Mouse (Mus musculus) neutrophil, adult 83 days (primary cell): ENCODE results near the gene Oxct2a. TPM values are rescaled to one million over a fixed set of nuclear protein-coding genes. Genes with fewer than 3 reads are reported as not detected.

ENCODE experiments used
- total RNA-seq, 2 experiments: library from RNA; stranded (reverse); gene quantifications; one replicate each; pipeline ENCODE4 v1.2.4; 2023

The Oxct2a gene
- under 1 TPM in 1 of 2 experiments, not detected in 1; 0.26 TPM for total RNA-seq

GRCm38 (mm10) chr4:123323534-123323933 lies at the start of gene Oxct2a:
TSS of gene Oxct2a (minus strand) at chr4:123323634.

DNA sequence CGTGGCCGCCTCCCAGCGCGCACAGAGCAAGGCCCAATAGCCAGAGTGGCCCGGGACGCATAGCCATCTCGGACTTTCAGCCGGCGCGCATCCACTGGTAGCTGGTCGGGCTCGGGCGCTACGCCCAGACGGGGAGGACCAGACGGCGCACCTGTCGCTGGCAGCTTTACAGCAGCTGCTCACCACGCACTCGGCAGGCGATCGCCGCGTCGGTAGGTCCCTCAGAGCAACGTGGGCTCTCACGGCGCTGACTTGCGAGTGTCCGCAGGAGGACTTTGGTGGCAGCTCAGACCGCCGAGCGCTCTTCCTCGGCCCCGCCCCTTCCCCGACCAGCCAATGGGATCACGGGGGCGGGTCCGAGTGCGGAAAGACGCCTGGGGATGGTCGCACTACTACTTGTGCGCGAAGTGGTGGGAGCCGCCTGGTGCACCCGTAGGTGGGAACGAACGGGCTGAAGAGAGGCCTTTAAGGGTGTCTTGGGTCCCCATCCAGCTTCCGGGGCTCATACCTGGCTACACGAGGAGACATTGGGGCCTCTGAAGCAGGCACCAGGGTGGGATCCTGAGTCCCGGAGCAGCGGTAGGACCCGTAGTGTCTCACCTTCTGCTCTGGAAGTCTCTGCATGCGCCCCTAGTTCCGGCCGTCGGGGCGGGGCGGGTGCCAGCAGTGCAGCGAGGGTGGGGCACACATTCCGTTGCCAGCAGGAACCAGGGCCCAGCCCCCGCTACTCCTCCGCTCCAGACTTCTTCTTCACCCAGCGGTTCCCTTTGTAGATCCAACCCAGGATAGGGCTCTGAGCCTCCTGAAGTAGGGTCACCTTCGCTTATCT lies 19.4 kb upstream of the Oxct2a start, which contains the start of gene Bmp8a:
Bmp8a (minus strand) TSS at position 611 of the 829 bp plus-strand sequence.

Other genes starting within 250 kb of the Oxct2a start
- gene Bmp8b, start 218.5 kb downstream of the Oxct2a start, total RNA-seq, result under 1 TPM in 1 of 2 experiments, not detected in 1; 0.26 TPM
- gene Oxct2b, start 207.4 kb downstream of the Oxct2a start, total RNA-seq, result not detected
- 10 to 100 TPM; 20.6 to 21.8 TPM for gene Ppie, start 183.7 kb downstream of the Oxct2a start, total RNA-seq
- gene Hpcal4, start 140.4 kb downstream of the Oxct2a start, total RNA-seq, result not detected
- not detected for gene Nt5c1a, start 122.1 kb downstream of the Oxct2a start, total RNA-seq
- not detected for gene Heyl, start 90.1 kb downstream of the Oxct2a start, total RNA-seq
- gene Pabpc4, start 61.3 kb downstream of the Oxct2a start, total RNA-seq, result 10 to 100 TPM; 76.0 to 96.6 TPM
- under 1 TPM; 0.24 to 0.35 TPM for gene Bmp8a, start 19.6 kb upstream of the Oxct2a start, total RNA-seq